Mouse (Mus musculus) E14TG2a.4 (cell line): ENCODE data around the gene Arhgef10l.

Source experiments
- CTCF ChIP-seq: conservative IDR thresholded peaks from 2 replicates; pipeline ENCODE4 v1.5.1; 2014; ENCODE audit warnings: low read length
- POU5F1 ChIP-seq: IDR thresholded peaks from 2 replicates; pipeline ENCODE4 v1.6.1; 2014; ENCODE audit warnings: low read length, borderline replicate concordance

GRCm38 (mm10) chr4:140641414-140641918 is 24.3 kb downstream of the Arhgef10l start:
- TF ChIP-seq CTCF (no peak), POU5F1 (no peak)
